Mouse (Mus musculus): ENCODE data around the gene Dnah2.

DNA sequence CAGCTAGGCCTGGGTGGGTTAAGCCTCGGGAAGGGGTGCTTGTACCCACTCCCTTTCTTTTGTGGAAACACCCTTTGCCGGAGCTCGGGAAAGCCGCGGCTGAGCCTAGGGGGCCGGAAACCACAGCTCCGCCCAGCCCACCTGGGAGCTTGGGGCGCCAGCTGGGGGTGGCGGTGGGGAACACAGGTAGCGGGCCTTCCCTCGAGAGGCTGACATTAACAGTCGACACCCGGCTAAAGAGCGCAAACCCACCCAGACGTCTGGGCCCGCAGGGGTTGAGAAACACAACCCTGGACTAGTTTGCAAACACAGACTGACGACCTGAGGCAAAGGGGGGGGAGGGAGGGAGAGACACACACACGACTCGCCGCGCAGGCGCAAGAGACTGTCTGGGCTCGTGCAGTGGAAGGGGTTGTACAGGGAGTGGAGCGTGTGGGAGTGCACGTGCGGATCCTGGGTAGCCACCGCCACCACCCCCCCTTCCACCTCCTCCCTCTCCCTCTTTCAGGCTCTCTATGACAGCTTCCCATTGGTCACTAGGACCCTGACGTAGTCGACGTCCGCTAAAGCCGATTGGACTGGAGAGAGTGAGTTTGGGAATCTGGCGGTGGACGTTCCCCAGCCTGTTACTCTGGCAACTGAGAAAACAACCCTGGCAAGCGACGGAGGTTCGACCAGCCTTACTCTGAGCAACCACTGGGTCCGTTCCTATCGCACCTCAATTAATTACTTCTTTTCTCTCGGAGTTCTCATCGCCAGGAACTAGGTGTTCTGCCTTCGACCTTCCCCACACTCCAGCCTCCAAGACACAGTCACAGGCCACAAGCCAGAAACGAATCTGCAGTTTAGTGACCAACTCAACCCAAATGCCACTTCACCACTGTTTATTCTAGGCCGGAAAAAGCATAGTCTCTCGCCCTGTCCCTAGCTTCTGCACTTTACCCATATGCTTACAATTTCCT, 130.1 kb downstream of the Dnah2 start:
- TF ChIP-seq EP300 (IDR thresholded peaks at IDR 0.05) (no peak), CTCF (IDR thresholded peaks at IDR 0.05) (peak; percentile 24)

Measured in lung, postnatal 0 days (tissue).